Mouse (Mus musculus) layer of hippocampus, postnatal 10 days (tissue): Measurements from ENCODE around the gene Tmbim4. TPM values are rescaled to one million over a fixed set of nuclear protein-coding genes. Genes with fewer than 3 reads are reported as not detected.

Experiments
- DNase-seq, 2 experiments: peaks; one replicate each; pipeline ENCODE4 v3.0.0; 2021; ENCODE audit warnings: low spot score in 2 of 2
- long read RNA-seq: library from polyadenylated mRNA; stranded (forward); transcript quantifications from one replicate; pipeline ENCODE4 v2.0.0, GENCODE M21; 2023
- total RNA-seq, 2 experiments: library from RNA; stranded (reverse); gene quantifications; 2 replicates each; pipeline ENCODE4 v1.2.3; 2021

Gene Tmbim4
- 10 to 100 TPM; 56.2 to 57.1 TPM for total RNA-seq
- long read RNA-seq, transcript Tmbim4-201 (7 exons, 904 nt): major isoform, 66 of 69 reads
- long read RNA-seq, partial matches to known transcripts: 0 of 69 reads
- long read RNA-seq, other reads (novel, unspliced or antisense): 2 of 69 reads

DNA sequence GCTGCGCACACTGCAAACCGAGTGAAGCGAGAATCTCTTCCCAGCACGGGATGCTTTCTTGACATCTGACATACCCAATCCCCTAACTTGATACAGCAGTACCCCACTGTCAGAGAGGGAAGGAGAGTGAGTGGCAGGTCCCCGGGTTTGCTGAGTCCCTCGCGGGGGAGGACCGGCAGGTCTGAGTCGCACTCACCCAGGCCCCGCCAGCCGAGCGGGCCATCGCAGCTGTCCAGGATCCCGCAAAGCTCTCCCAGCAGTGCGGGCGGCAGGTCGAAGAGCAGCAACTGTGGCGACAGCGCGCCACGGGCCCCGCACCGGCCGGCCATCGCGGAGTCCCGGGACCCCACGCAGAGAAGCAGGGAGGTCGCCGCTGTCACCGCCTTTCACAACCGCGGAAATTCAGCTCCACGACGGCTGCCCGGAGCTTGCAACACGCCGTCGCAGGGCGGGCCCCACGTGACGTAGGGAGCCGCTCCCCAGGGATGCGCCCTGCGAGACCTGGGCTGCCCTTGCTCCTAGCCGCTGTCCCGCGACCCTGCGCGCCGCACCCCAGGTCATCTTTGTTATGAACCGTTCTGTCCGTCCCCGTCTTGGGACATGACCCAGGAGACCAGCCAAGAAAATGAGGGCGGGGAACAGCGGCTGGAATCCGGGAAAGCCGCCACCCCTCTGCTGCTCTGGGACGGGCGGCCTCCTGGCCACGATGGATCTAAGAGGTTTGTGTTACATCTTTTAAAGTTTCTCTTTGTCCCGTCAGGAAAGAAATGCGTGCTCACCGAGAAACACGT is at the start of gene Tmbim4:
Tmbim4 (plus strand) TSS at position 460 of the 791 bp plus-strand sequence.
- DNase-seq: peak; percentile 11 to 14

- no peak for DNase-seq
These were observed 49.7 kb upstream of the Tmbim4 start for GRCm38 (mm10) chr10:120151672-120152071.

DNA sequence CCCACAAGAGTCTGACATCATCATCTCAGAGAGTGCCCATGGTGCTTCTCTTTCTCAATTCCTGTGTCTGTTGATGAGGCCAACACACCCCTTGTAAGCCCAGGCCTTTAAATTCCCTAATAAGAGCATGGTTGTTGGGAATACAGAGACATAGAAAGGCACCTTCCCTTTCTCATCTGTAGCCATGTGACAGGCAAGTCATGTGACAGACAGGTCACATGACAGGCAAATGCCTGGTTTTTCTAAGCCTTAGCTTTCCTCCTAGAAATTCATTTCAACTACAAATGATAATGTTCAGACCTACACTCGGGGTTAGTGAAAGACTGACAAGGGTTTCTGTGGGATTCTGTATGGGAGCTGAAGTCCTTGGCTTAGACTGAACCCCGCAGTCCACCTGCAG is 47.5 kb upstream of the Tmbim4 start:
- DNase-seq: no peak

DNA sequence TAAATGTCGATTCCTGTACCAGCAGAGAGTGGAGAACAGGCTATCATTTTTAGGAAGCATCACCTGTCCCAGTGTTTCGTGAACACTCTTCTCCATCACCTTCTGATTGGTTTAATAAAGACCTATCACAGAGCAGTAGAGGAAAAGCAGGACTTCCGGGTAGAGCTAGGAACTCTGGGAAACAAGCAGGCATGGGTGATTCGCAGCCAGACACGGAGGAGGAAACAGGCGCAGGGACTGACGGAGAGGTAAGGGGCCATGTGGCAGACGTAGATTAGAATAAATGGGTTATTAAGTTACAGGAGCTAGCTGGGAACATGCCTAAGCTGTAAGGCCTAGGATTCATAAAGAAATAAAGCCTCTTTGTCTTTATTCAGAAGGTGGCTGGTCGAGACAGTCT is 40.9 kb upstream of the Tmbim4 start:
- DNase-seq: no peak

GRCm38 (mm10) chr10:120162840-120163239 is 38.5 kb upstream of the Tmbim4 start:
- DNase-seq: no peak

GRCm38 (mm10) chr10:120163490-120163889 is 37.9 kb upstream of the Tmbim4 start:
- no peak for DNase-seq

DNA sequence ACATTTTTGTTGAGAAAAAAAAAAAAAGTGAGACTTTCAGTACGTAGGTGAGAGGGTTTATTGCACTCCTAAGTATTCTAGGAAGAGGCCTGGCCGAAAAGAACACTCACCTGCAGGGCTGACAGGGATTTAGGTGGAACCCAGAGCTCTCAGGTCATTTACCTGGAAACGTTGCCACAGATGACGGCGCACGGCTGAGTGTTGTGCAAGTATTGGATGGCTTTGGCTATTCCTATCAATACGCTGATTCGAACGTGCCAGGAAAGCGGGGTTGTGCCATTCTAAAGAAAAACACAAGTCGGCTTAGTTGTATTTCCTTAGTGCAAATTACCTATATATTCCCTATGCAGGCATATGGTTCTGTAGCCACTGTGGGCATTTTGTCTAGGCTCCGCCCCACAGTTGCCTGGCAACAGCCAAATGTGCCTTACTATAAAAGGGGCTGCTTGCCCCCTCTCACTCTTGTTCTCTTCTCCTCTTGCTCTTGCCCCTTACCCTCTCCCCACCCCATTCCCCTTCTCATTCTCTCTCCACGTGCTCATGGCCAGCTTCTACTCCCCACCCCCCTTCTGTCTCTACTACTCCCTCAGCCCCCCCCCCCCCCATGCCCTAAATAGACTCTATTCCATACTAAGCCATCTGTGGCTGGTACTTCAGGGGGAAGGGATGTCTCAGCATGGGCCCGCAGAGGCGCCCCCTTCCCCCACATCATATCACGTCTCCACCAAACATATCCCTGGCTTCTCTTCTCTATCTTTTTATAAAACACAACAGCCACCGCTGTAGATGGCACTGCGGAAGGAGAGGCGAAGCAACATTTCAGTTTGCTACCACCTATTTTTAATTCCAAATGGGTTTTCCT is 36.2 kb upstream of the Tmbim4 start:
- DNase-seq: no peak

- DNase-seq: no peak
These were observed 35.4 kb upstream of the Tmbim4 start for GRCm38 (mm10) chr10:120165793-120166503.

GRCm38 (mm10) chr10:120168070-120168469 is 33.3 kb upstream of the Tmbim4 start:
- DNase-seq: no peak

DNA sequence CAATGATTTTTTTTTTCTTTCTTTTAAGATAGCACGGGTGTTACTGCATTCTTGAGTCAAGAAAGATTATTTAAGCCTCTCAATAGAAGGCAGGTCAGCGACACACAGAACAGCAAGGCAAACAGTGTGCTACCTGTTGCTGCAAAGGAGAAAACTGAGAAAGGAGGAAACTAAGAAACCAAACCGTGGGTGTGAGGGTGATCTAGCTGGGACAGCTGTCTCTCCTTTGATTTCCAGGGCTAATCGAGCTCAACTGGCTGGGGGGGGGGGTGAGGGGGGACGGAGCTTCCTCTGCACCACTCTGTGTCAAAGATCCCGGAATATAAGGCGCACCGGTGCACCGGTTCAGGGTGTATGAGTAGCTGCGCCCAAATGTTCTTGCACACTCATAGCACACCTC is 32.3 kb upstream of the Tmbim4 start:
- DNase-seq: no peak

- no peak for DNase-seq
These were observed 31.5 kb upstream of the Tmbim4 start for GRCm38 (mm10) chr10:120169841-120170240.

GRCm38 (mm10) chr10:120170277-120170676 is 31.1 kb upstream of the Tmbim4 start:
- no peak for DNase-seq

- DNase-seq: no peak
These were observed 30.1 kb upstream of the Tmbim4 start for GRCm38 (mm10) chr10:120171340-120171739.

DNA sequence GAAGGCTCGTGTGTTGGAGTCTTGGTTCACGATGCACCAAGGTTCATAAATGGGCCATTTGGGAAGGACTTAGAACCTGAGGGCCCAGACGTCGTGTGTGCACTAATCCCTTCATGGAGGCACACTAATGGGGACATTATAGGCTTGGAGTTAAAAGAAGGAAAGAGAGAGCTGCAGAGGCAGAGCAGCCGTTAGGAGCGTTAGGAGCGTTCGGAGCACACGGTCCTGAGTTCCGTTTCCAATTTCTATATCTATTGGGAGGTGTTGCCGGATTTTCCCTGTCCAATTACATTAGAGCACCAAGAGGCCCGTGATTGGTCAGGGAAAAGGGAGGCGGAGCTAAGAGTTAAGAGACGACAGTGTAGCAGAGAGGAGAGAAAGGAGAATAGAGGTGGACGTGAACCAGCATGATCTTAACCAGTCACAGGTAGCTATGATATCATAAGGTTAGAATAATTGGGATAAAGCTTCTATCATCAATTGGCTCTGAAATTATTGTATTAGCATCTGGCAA is 27.1 kb upstream of the Tmbim4 start:
- DNase-seq: no peak

- DNase-seq: no peak
These were observed 18.5 kb upstream of the Tmbim4 start for GRCm38 (mm10) chr10:120182887-120183286.

DNA sequence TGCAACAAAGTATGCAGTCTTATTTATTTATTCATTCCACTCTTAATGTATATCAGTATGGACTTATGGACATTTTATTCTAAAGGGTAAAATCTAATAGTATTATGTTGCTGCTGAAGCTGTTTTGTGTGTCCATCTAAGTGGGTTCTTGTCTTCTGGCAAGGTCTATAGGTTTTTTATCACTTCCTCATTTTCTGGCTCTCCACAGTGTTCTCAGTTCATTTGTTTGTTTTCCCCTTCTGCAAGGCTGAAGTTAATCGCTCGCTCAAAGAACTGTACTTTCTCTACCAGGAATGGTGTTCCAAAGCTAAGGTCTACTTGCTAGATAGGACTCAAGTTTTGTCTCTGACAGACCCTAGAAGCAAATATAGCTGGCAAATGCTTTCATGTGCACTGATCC is 18.0 kb upstream of the Tmbim4 start:
- DNase-seq: no peak

- no peak for DNase-seq
These were observed 12.9 kb upstream of the Tmbim4 start for GRCm38 (mm10) chr10:120188513-120188912.

DNA sequence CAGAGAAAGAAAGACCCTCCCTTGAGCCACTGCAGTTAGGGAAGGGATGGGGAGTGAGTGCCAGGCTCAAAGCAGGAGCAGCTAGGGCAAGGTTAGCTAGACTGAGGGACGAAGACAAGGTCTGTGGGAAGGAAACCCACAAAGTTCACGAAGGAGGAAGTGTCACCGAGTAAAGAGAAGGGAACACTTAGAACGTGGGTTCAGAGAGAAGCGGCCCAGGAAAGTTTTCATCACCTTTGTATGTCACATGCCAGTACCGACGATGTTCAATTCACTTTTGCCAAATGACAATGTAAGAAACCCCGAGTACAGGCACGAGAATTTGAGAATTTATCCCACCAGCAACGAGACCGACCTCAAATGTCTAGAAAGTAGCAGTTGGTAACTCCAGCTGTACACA is 12.1 kb upstream of the Tmbim4 start:
- DNase-seq: no peak

DNA sequence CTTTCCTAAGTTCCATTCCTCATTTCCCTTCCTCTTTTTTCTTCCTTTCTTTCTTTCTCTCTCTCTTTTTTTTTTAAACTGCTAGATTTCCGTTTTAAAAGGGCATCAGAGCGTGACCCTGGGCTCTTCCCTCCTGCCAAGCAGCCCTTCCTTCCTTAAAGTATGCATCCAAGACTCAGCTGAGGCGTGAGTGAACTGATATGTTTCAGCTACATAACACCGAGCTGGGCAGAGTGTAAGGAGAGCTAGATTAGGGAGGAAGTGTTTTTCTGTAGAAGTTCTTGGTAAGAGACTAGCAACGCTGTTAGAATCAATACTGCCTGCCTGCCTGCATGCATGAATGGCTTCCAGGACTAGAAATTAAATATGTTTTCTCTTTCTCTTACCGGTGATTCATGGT is 11.6 kb upstream of the Tmbim4 start:
- DNase-seq: no peak

DNA sequence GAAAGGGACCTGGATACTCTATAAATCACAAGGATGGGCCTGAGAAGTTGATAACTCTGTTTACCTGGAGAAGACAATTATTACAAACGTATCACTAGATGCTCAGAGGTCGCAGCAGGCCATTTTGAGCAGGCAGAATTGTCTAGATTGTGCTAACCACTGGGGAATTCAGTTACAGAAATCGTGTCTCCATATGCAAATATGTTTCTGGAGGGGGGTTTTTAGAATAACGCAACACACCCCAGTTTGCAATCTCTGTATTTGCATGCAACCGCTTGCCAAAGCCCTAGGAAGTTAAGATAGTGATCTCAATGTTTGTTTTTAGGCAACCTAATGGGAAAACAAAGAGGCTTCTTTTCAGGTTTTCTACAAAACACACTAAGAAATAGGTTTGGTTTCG is 10.2 kb upstream of the Tmbim4 start:
- no peak for DNase-seq

DNA sequence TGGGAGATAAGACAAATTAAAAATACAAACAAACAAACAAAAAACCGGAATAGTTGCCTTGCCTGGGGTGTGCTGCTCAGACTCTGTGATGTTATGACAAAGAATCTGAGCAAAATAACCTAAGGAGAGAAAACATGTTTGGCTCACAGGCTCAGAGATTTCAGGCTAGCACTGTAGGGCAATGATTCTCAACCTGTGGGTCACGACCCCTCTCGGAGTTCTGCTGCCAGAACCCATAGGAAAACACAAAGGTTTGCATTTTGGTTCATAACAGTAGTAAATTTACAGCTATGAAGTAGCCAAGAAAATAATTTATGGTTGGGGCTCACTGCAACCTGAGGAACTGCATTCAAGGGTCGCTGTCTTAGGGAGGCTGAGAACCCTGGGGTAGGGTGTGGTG is 9.1 kb upstream of the Tmbim4 start:
- no peak for DNase-seq
